In genomic region chr3:99379616-99380250, GRCm38 (mm10) we compare ENCODE assay signal across 26 mouse cellular contexts.
DNase-seq lines count a peak whose midpoint lies in the region; ATAC-seq and TF ChIP-seq lines count a peak whose summit lies in the region.
"Had no signal": no experiment of that assay in that cellular context is flagged by ENCODE, and none has a peak within 500 bp of the region (broad histone marks: within the 10 kb centered on the region; RNA-seq: fewer than 3 reads in every experiment).

No protein-coding gene starts in this region.

- H3K4me2 ChIP-seq in embryonic facial prominence, embryonic 14.5 days (ENCODE audit: low read depth, low read length) = no peak overlapping the region
- H3K4me2 ChIP-seq in limb, embryonic 14.5 days (replicated peaks; ENCODE audit: low read depth, low read length, severe bottlenecking) = no peak overlapping the region
- H3K4me2 ChIP-seq: embryonic facial prominence, embryonic 12.5 days; forebrain, embryonic 12.5 days; forebrain, embryonic 15.5 days; heart, embryonic 12.5 days; heart, embryonic 15.5 days; hindbrain, embryonic 13.5 days; intestine, embryonic 15.5 days had no signal

- H3K4me3 ChIP-seq in embryonic facial prominence, embryonic 14.5 days (ENCODE audit: low read depth, low read length) = no peak overlapping the region
- no peak overlapping the region for H3K4me3 ChIP-seq in embryonic facial prominence, embryonic 10.5 days
- H3K4me3 ChIP-seq in limb, embryonic 14.5 days (replicated peaks; ENCODE audit: low read length) = no peak overlapping the region
- H3K4me3 ChIP-seq: embryonic facial prominence, embryonic 12.5 days; erythroblast, embryonic 14.5 days; forebrain, embryonic 12.5 days; forebrain, embryonic 15.5 days; heart, embryonic 12.5 days; heart, embryonic 15.5 days; hindbrain, embryonic 10.5 days; hindbrain, embryonic 13.5 days; intestine, embryonic 15.5 days had no signal

- H3K27ac ChIP-seq in embryonic facial prominence, embryonic 14.5 days (replicated peaks; ENCODE audit: low read depth, low read length) = no peak overlapping the region
- no peak overlapping the region for H3K27ac ChIP-seq in embryonic facial prominence, embryonic 10.5 days (replicated peaks)
- no peak overlapping the region for H3K27ac ChIP-seq in limb, embryonic 14.5 days (replicated peaks; ENCODE audit: low read depth, low read length)
- H3K27ac ChIP-seq: embryonic facial prominence, embryonic 12.5 days; forebrain, embryonic 12.5 days; forebrain, embryonic 15.5 days; heart, embryonic 15.5 days; hindbrain, embryonic 10.5 days; hindbrain, embryonic 13.5 days; intestine, embryonic 15.5 days had no signal

- H3K36me3 ChIP-seq in embryonic facial prominence, embryonic 14.5 days (ENCODE audit: control insufficient read depth, insufficient read depth, low read length) = no peaks in the 10 kb centered on the region
- H3K36me3 ChIP-seq in embryonic facial prominence, embryonic 10.5 days (replicated peaks) = no peaks in the 10 kb centered on the region
- no peaks in the 10 kb centered on the region for H3K36me3 ChIP-seq in limb, embryonic 14.5 days (ENCODE audit: control insufficient read depth, insufficient read depth, low read length)
- H3K36me3 ChIP-seq: embryonic facial prominence, embryonic 12.5 days; forebrain, embryonic 12.5 days; forebrain, embryonic 15.5 days; heart, embryonic 12.5 days; heart, embryonic 15.5 days; hindbrain, embryonic 10.5 days; hindbrain, embryonic 13.5 days; intestine, embryonic 15.5 days had no signal

- no peaks in the 10 kb centered on the region for H3K27me3 ChIP-seq in embryonic facial prominence, embryonic 14.5 days (replicated peaks; ENCODE audit: control insufficient read depth, insufficient read depth, low read length)
- H3K27me3 ChIP-seq in embryonic facial prominence, embryonic 10.5 days (replicated peaks; ENCODE audit: low read depth, poor library complexity, severe bottlenecking) = no peaks in the 10 kb centered on the region
- no peaks in the 10 kb centered on the region for H3K27me3 ChIP-seq in limb, embryonic 14.5 days (ENCODE audit: control insufficient read depth, insufficient read depth, low read length)
- H3K27me3 ChIP-seq: embryonic facial prominence, embryonic 12.5 days; forebrain, embryonic 12.5 days; forebrain, embryonic 15.5 days; heart, embryonic 12.5 days; heart, embryonic 15.5 days; hindbrain, embryonic 13.5 days; intestine, embryonic 15.5 days had no signal

- H3K4me1 ChIP-seq in embryonic facial prominence, embryonic 14.5 days (ENCODE audit: control insufficient read depth, insufficient read depth, low read length) = no peaks in the 10 kb centered on the region
- H3K4me1 ChIP-seq in embryonic facial prominence, embryonic 10.5 days = no peaks in the 10 kb centered on the region
- no peaks in the 10 kb centered on the region for H3K4me1 ChIP-seq in limb, embryonic 14.5 days (ENCODE audit: control insufficient read depth, insufficient read depth, low read length)
- H3K4me1 ChIP-seq: embryonic facial prominence, embryonic 12.5 days; forebrain, embryonic 12.5 days; forebrain, embryonic 15.5 days; heart, embryonic 12.5 days; heart, embryonic 15.5 days; hindbrain, embryonic 10.5 days; hindbrain, embryonic 13.5 days; intestine, embryonic 15.5 days had no signal

- ATAC-seq in embryonic facial prominence, embryonic 14.5 days (ENCODE audit: low read depth) = 0 out of 2 replicates have a peak, but pooled peaks have one; percentile 30
- 0 out of 2 replicates have a peak, but pooled peaks have one; percentile 23 for ATAC-seq in limb, embryonic 14.5 days (ENCODE audit: low FRiP score, low read depth)
- ATAC-seq: activated CD4-positive, CD25-positive, alpha-beta regulatory T cell, adult 4 months; forebrain, embryonic 15.5 days; hindbrain, embryonic 16.5 days; intestine, embryonic 15.5 days had no signal

- no peak overlapping the region for H3K9ac ChIP-seq in embryonic facial prominence, embryonic 14.5 days (ENCODE audit: low read depth, low read length)
- no peak overlapping the region for H3K9ac ChIP-seq in limb, embryonic 14.5 days (ENCODE audit: low read depth, low read length, severe bottlenecking)
- H3K9ac ChIP-seq: embryonic facial prominence, embryonic 12.5 days; forebrain, embryonic 12.5 days; forebrain, embryonic 15.5 days; heart, embryonic 12.5 days; heart, embryonic 15.5 days; hindbrain, embryonic 13.5 days; intestine, embryonic 15.5 days had no signal

- peak; percentile 13 for DNase-seq in embryonic facial prominence, embryonic 14.5 days (ENCODE audit: low spot score)
- DNase-seq in embryonic facial prominence, embryonic 10.5 days (ENCODE audit: low spot score) = no peak
- DNase-seq in gastrocnemius, postnatal 25 days = peak; percentile 8
- no peak for DNase-seq in gastrocnemius, postnatal 36 days
- DNase-seq in limb, embryonic 14.5 days (ENCODE audit: low spot score) = no peak
- DNase-seq in lung, postnatal 36 days = no peak
- DNase-seq: adrenal gland, adult 8-10 months; adrenal gland, postnatal 25 days; cerebellum, adult 11-12 months; cerebellum, adult 8-10 months; cerebellum, postnatal 10 days; cerebellum, postnatal 36 days; heart, adult 18-20 months; heart, postnatal 10 days; heart, postnatal 36 days had no signal

- TF ChIP-seq POLR2A in limb, embryonic 14.5 days (IDR thresholded peaks at IDR 0.05; ENCODE audit: borderline replicate concordance, extremely low read depth, insufficient read depth, insufficient read length) = no peak

- H3K9me3 ChIP-seq in embryonic facial prominence, embryonic 14.5 days (ENCODE audit: control insufficient read depth, low read length) = no peaks in the 10 kb centered on the region
- no peaks in the 10 kb centered on the region for H3K9me3 ChIP-seq in embryonic facial prominence, embryonic 10.5 days
- H3K9me3 ChIP-seq in limb, embryonic 14.5 days (ENCODE audit: control insufficient read depth, low read length) = no peaks in the 10 kb centered on the region
- H3K9me3 ChIP-seq: embryonic facial prominence, embryonic 12.5 days; forebrain, embryonic 12.5 days; forebrain, embryonic 15.5 days; heart, embryonic 12.5 days; heart, embryonic 15.5 days; hindbrain, embryonic 10.5 days; hindbrain, embryonic 13.5 days; intestine, embryonic 15.5 days had no signal

- intact Hi-C loops in gastrocnemius, postnatal 36 days (cut with DNase I) = no loop called here

- 73% methylated on average over 2 of the region's 2 CpGs for WGBS in embryonic facial prominence, embryonic 14.5 days
- 85% methylated on average over 2 of the region's 2 CpGs for WGBS in embryonic facial prominence, embryonic 10.5 days
- 82% methylated on average over 2 of the region's 2 CpGs for WGBS in limb, embryonic 14.5 days

Comparison
In these comparisons a context has a peak if more than half of its experiments do, and no peak if none do; other contexts are left out.
1. DNase-seq: peak in embryonic facial prominence, embryonic 14.5 days (single experiment) and gastrocnemius, postnatal 25 days (single experiment); none in embryonic facial prominence, embryonic 10.5 days (single experiment), gastrocnemius, postnatal 36 days (0 of 2), limb, embryonic 14.5 days (single experiment) and lung, postnatal 36 days (single experiment).